Mouse (Mus musculus) embryo, embryonic 11 days (tissue): ENCODE data around the gene Usp7.
A peak's percentile ranks its signal among the peaks of the same experiment; 100 is the strongest.

Source experiments
- DNase-seq: peaks from one replicate; pipeline ENCODE4 v3.0.0-alpha.2; 2015

The Usp7 gene

DNA sequence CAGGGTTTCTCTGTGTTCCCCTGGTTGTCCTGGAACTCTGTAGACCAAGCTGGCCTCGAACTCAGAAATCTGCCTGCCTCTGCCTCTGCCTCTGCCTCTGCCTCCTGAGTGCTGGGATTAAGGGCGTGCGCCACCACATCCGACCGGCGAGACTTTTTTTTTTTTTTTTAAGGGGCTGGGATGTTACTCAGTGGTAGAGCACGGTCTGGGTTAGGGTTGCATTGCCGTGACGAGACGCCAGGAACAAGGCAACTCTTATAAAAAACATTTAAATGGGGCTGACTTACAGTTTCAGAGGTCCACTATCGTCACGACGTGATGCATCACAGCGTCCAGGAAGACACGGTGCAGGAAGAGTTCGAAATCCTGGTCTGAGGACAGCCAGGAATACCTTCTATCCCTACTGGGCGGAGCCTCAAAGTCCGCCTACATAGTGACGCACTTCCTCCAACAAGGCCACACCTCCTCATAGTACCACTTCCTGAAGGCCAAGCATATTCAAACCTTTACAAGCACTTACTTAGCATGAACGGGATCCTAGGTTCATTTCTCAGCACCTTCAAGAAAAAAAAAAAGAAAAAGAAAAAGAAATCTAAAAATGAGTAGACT is at the start of gene Usp7:
Usp7 (minus strand) TSS at position 360 of the 609 bp plus-strand sequence.
- no peak for DNase-seq

DNA sequence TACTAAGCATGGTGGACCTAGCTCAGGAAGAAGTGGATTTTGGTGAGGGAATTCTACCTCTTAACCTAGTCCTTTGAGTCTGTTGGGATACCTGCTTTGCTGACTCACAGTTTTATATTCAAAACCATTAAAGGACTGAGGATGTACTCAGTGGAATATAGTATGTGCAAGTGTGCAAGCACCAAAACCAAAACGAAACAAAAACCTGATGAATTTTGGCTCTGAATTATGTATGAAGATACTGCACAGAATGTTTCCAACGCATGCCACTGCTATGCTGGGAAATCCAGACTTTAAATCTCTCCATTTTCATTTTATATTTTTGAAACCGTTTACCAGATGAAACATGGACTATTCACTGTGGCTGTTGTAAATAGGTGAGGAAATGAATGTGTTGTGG is 48.4 kb upstream of the Usp7 start:
- no peak for DNase-seq

DNA sequence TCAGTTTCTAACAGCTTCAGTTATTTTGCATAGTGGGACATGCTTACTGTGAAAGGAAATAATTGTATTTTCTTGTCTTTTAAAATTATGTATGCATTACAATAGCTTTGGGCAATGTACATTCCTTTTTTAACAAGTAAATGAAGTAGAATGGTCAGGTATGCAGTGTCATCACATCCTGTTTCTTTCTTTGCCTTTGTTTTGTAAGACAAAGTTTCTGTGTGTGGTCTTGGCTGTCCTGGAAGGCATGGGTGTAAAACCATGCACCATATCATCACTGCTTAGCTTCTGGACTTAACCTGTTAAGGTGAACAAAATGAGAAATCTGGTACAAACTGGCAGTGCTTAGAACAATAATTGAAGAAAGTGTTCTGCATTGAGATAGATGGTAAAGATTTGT is 46.8 kb upstream of the Usp7 start:
- DNase-seq = no peak

DNA sequence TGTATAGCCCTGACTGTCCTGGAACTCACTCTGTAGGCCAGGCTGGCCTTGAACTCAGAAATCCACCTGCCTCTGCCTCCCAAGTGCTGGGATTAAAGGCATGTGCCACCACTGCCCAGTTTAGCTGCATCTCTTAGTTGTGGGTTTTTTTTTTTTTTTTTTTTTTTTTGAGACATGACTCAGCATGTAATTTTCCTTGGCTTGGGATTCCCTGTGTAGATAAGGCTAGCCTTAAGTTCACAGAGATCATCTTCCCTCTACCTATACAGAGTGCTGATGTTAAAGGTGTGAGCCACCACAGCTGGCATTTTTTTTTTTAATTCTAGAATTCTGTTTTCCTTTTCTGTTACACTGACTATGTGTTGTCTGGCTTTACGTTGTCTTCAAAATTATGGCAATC is 45.5 kb upstream of the Usp7 start:
- DNase-seq = no peak

DNA sequence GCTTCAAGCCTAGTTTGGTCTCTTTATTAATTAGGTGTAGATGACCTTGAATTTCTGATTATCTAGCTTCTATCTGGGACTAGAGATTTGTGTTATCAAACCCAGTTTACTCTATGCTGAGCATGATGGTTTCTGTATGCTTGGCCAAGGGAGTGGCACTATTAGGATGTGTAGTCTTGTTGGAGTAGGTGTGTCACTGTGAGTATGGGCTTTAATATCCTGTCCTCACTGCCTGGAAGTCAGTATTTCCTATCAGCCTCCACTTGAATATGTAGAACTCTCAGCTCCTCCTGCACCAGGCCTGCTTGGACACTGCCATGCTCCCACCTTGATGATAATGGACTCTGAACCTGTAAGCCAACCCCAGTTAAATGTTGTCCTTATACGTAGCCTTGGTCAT is 44.8 kb upstream of the Usp7 start:
- DNase-seq = no peak

DNA sequence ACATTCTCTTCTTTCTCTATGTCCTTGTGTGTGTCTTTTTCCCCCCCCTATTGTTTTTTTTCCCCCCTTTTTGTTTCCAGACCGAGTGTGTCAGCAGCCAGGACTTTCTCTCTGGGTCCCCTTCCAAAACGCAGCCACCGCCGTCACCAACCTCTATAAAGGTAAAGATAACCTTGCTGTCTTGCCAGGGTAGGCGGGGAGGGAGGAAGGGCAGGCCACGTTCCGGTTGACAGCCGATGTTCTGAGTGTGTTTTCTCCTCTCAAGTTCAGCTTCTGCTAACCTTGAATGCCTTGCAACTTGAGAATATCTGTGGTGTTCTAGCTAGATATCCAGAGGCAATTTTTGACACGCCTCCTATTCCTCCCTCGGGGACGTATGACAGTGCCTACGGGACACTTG is 39.1 kb upstream of the Usp7 start:
- DNase-seq = peak; percentile 28

DNA sequence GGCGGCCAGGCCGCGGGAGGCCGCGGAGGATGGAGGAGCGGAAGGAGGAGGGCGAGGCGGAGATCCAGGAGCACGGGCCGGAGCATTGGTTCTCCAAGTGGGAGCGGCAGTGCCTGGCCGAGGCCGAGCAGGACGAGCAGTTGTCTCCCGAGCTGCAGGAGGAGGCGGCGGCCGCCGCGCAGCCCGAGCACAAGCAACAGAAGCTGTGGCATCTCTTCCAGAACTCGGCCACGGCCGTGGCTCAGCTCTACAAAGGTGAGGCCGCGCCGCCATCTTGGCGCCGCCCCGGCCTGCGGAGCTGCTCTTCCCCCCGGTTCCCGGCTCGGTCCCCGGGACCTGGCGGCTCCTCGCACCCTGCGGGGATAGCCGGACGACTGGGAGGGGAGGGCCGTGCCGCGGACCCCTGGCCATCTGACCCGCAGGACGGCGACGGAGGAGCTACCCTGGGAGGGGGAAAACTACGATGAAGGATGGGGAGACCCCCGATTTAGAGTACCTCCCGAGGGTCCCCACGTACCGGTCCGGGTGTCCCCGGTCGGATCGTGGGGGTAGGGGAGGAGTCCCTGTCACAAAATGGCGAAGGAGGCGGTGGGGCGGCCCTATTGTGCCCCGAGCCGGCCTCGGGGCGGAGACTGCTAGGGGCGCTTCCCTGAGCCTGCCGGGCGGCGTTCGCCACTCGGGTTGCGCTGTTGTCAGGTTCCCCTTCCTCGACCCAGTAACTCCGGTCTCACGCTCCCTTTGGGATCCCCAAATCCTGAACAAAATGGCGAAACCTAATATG is 38.5 kb upstream of the Usp7 start:
- DNase-seq = peak; percentile 70

DNA sequence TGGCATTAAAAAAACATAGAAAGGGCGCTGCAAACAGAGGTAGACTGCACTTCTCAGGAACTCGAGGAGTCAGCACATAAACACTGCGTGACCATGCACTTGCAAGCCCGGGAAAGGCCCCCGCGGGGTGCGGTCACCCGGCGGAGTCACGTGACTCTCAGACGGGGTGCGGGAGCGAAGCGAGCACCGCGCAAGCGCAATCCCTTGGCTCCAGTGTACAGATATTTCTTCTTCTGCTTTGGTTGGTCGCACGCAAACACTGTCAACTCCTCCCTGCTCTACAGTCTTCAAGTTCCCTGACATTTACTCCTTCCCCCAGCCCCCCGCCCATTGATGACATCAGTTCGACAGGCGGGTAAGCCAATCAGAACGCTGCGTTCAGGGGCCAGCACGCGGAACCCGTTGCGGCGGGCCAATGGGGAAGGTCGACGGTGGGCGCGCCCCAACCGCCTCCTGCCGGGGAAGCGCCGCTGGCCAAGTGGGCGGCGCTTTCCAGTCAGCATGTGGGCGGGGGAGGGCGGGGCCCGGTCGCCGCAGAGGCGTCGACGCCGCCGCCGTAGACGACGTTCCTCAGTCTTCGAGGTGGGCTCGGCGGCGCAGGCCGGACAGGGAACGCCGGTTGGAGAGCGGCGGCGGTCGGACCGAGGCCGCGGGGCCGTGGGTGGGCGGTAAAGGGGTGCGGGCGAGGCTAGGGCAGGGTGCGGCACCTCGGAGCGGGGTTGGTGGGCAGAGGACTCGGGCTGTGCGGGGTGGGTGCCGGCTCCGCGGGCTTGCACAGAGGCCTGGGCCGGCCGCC is 37.7 kb upstream of the Usp7 start, which contains the start of gene 1810013L24Rik:
1810013L24Rik (plus strand) TSS at position 537 of the 796 bp plus-strand sequence.
- DNase-seq = peak; percentile 99

DNA sequence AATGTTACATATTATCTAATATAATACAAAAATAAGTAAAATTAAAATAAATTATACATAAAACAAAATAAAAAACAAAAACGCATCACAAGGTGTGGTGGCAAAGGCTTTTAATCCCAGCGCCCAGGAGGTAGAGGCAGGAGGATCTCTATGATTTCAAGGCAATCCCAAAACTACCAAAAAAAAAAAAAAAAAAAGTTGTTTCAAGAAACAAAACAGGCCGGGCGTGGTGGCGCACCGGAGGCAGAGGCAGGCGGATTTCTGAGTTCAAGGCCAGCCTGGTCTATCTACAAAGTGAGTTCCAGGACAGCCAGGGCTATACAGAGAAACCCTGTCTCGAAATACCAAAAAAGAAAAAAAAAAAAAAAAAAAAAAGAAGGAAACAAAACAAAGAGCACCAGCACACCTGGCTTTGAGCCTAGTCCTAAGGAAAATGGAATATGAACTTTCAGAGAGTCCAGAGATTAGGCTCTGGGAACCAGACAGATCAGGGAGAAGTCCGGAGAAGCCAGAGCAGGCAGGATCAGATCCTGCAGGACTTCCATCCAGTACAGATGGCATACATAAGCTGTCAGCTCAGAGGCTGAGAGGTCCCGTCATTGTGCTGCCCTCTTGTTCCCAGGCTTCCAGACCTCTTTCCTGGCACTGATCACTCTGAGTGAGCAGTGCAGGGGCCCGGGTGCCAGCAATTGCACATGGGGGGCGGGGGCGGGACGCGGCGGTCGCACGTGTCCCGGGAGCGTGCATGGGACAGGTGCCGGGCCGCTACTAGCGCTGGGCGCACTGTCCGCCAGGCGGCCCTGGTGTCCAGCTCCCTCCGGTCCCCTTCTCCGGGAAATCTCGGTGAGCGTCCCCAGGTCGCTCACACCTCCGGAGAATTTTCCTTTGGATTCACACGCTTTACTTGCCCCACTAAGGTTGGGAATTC is 36.8 kb upstream of the Usp7 start:
- DNase-seq = peak; percentile 77

DNA sequence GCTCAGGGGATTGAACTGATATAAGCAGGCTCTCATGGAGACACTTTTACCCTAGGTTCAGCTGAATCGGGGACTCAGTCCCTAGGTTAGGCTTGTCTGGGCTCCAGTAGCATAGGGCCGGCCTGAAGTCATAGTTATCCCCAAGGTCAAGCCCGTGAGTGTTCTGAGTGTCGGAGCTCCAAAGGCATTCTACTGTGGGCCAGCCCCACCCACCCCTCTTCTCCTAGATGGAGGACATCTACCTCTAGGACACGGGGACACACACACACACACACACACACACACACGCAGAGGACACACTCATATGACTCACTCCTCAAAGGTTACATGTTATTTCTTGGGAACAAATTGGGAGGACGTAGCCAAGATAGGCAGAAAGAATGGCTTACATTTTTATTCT is 35.3 kb upstream of the Usp7 start:
- no peak for DNase-seq

DNA sequence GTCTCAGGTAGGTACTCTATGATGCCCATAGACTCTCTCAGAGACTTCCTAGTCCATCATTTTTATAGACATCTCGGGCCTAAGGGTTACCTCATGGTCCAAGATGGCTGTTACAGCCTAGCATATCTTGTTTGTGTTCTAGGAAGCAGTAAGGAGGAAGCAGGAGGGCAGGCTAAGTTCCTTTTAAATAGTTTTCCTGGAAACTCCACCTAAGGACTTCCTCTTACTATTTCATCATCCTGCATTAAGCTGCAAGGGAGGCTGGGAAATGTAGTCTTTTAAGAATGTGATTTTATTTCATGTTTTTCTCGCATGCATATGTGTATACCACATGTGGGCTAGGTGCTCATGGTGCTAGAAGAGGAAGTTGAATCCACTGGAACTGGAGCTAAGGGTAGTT is 31.6 kb upstream of the Usp7 start:
- peak; percentile 13 for DNase-seq

DNA sequence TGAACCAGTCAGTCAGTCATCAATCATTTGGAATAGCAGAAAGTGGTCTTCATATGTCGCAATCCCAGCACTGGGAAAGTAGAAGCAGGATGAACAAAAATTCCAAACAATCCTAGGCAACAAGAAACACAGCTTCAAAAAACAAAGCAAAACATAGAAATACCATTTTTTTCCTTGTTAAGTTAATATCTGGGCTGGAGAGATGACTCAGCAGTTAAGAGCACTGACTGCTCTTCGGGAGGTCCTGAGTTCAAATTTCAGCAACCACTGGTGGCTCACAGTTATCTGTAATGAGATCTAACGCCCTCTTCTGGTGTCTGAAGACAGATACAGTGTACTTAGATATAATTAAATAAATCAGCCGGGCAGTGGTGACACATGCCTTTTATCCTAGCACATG is 30.5 kb upstream of the Usp7 start:
- DNase-seq = no peak

DNA sequence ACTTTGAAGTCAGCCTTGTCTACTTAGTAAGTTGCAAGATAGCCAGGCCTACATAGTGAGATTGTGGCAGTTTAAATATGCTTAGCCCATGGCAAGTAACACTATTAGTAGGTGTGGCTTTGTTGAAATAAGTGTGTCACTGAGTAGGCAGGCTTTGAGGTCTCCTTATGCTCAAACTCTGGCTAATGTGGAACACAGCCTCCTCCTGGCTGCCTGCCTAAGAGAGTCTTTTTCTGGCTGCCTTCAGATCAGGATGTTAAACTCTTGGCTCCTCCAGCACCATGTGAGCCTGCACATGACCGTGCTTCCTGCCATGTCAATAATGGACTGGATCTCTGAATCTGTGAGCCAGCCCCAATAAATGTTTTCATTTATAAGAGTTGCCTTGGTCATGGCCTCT is 29.3 kb upstream of the Usp7 start:
- DNase-seq = no peak

DNA sequence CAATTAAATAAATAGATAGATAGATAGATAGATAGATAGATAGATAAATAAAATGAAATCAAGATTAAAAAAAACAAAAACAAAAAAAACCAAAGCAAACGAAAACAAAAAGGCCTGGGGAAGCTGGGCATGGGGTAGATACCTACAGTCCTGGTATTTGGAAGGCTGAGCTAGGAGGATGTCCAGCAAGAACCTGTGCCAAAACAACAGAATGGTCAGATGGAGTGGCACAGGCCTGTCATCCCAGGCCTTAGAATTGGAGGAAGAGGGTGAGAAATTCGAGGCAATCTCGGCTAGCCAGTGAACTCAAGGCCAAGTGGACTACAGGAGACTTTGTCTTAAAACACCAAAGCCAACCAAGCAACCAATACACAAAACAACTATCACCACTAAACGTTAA is 25.8 kb upstream of the Usp7 start:
- DNase-seq = no peak

DNA sequence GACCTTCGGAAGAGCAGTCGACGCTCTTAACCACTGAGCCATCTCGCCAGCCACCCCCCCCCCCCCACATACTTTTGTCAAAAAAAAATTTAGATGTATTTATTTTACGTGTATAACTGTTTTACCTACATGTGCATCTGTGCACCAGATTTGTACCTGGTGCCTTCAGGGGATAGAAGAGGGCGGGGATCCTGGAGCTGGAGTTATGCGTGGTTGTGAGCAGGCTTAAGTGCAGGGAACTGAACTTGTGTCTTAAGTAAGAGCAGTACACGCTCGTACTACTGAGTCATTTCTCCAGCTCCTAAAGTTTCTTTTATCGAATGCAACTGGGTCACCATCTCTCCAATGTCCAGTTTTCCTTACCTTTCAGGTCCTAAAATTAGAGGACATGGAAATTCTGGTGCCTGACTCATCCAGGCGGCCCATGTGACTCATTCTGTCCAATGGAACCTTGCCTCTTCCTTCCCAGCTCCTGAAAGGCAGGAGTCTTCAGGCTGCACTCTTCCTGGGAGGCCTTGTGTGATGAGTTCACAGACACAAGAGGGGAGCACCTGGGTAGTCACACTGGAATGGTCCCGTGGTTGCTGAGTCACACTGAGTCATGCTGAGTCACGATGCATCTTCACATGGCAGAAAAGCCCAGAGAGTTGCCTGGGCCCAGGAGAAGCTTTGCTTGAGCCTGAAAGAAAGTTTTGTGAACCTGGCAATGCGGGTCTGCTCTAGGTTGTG is 18.5 kb upstream of the Usp7 start:
- no peak for DNase-seq

DNA sequence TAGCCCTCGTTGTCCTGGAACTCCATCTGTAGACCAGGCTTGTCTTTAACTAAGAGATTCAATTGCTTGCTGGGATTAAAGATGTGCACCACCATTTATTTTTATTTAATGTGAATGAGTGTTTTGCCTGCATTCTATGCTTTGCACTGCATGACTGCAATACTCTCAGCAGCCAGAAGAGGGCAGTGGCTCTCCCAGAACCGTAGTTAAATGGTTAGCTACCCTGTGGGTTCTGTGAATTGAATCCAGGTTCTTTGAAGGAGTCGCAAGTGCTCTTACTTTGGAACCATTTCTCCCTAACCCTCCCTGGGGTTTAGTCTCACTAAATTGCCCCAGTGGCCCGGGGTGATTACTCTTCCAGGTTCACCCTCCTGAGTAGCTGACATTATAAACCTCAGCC is 14.6 kb upstream of the Usp7 start:
- peak; percentile 38 for DNase-seq

DNA sequence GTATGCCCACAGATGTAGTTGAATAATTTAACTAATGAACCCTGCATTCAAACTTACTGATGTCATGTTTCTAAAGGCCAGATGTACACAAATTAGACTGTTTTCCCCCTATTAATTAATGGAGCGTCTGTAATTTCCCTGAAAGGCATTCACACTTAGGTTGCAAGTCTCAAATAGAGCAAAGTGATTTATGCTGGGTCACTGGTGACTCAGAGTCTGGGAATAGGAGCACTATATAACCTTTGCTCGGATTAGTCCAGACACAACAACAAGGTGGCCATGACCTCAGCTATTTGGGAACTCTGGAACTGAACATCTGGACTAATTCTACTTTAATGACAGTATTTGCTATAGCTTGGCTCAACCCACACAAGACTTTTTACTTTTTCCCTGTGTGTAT is 3.8 kb upstream of the Usp7 start:
- DNase-seq = no peak

DNA sequence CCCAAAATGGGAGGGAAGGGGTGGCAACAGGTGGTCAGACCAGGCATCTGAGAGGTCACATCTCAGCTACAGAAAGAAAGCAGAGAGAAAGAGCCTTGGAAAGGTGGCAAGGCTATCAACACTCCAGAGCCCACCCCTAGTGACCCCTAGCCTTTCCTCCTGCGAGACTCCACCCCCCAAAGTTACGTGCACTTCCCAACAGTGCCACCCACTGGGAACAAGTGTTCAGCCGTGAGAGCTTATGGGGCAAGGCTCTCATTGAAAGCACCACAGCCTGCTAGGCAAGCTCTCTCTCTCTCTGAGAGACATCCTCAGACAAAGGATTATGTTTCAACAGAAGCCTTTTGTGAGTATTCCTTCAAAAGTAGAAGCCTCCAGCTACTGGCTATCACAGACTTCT is 2.8 kb upstream of the Usp7 start:
- DNase-seq = peak; percentile 44

DNA sequence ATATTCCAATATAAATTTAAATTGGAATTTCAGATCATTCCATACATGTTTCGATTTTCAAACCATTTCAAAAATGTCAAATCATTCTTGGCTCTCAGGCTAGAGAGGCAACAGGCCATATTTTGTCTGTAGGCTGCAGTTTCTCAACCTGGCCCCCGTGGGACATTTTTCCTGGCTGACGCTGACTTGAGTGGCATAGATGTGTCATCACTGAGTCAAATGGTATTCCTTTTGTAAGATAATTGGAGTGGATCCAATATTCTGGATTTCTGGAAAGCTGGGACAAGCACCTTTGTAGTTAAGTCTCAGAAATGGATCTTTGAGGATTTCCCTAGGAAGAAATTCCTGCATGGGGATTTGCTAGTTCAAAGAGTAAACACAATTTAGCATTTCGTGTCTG is 1.2 kb downstream of the Usp7 start:
- DNase-seq = no peak

DNA sequence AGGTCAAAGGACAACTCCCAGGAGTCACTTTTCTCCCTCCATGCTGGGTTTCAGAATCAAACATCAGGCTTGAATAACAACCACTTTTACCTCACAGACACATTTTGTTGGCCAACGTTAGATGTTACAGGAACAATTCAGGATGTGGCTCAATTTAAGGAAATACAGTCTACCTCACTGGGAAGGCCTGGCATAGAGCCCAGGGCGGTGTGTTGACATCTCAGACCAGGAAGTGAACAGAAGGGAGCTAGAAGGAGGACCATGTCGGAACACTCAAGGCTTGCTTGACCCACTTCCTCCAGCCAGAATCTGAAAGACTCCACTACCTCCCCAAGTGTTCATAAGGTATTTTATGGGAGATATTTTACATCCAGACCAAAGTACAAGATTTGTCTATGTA is 7.4 kb downstream of the Usp7 start:
- no peak for DNase-seq

DNA sequence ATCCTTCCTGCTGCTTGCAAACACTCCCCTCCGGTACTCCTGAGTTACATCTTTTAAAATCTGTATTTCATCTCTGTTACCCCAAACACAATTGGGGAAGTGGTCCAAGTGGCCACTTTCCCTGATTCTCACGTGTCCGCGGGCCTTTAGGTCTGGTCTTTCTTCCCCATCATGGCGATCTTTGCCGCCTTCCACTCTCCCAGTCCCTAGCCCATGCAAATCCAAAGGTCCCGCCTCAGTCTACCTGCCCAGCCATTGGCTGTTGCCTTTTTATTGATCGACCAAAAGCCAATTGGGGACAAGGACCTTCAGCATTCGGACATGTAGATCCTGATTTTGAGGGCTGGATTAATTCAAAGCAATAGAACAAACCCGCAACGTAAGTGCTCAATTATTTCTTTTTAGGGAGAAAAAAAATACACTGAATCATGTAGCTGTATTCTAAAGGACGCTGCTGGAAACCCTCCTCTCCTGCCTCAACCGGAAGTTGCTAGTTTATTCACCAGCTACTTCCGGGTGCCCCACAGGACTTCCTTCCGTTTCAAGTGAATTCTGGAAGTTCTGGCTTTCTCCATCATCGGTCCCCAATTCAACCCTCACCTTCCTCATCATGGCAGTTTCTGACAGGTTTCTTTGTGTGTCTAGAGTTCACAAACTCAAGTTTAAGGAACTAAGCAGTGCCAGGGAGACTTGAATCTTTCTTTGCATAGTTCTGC is 8.8 kb downstream of the Usp7 start:
- no peak for DNase-seq
